ENCODE assay signal across 20 mouse cellular contexts in the genomic region with DNA sequence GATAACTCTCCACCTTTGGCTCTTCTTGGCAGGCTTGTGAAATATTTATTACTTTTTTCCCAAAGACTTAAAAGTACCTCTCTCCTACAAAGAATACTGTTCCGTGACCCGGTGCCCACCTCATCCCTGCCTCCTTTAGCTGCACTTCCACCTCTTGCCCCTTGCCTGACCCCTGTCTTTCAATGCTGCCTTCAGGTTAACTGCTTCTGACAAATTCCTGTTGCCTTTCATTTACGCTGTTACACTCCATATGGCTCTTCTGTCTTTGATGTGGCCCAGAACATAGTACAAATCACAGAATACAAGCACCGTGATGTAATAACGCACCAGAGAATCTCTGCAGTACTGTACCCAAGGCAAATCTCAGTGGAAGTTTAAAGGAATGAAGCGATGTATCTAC.
DNase-seq lines count a peak whose midpoint lies in the region; ATAC-seq lines count a peak whose summit lies in the region.
"Had no signal": no experiment of that assay in that cellular context is flagged by ENCODE, and none has a peak within 500 bp of the region (broad histone marks: within the 10 kb centered on the region; RNA-seq: fewer than 3 reads in every experiment).

No protein-coding gene starts in this region.

- no peaks in the 10 kb centered on the region for H3K9me3 ChIP-seq in kidney, embryonic 14.5 days (ENCODE audit: control insufficient read depth, low read length)
- no peaks in the 10 kb centered on the region for H3K9me3 ChIP-seq in midbrain, embryonic 15.5 days
- H3K9me3 ChIP-seq in midbrain, embryonic 11.5 days (ENCODE audit: control insufficient read depth, low read length), result no peaks in the 10 kb centered on the region
- H3K9me3 ChIP-seq in embryonic facial prominence, embryonic 11.5 days (replicated peaks; ENCODE audit: control insufficient read depth, low read length), result no peaks in the 10 kb centered on the region
- H3K9me3 ChIP-seq: liver, embryonic 15.5 days; stomach, embryonic 15.5 days had no signal

- no peak for DNase-seq in kidney, postnatal 25 days
- DNase-seq in midbrain, embryonic 11.5 days (ENCODE audit: low spot score, missing footprints), result no peak
- DNase-seq in embryonic facial prominence, embryonic 11.5 days (ENCODE audit: low spot score), result peak; percentile 67
- DNase-seq in retina, postnatal 1 day, result peak; percentile 34
- DNase-seq in left cerebral cortex, adult 18-20 months (ENCODE audit: low spot score in 2 of 2), result no peak
- no peak for DNase-seq in ovary, postnatal 36 days (ENCODE audit: low spot score)
- DNase-seq: adrenal gland, postnatal 14 days; cerebellum, adult 18-20 months; lung, postnatal 10 days; thymus, adult 2 months had no signal

- peaks cover 15% of the 10 kb centered on the region for H3K4me1 ChIP-seq in kidney, embryonic 14.5 days (ENCODE audit: control insufficient read depth, insufficient read depth, low read length)
- H3K4me1 ChIP-seq in midbrain, embryonic 15.5 days, result peaks cover 18% of the 10 kb centered on the region
- no peaks in the 10 kb centered on the region for H3K4me1 ChIP-seq in midbrain, embryonic 11.5 days (ENCODE audit: control insufficient read depth, insufficient read depth, low read length)
- no peaks in the 10 kb centered on the region; the same call in 1 of the 2 replicates for H3K4me1 ChIP-seq in embryonic facial prominence, embryonic 11.5 days (ENCODE audit: control insufficient read depth, insufficient read depth, low read length)
- H3K4me1 ChIP-seq: liver, embryonic 15.5 days; stomach, embryonic 15.5 days had no signal

- no peaks in the 10 kb centered on the region for H3K36me3 ChIP-seq in kidney, embryonic 14.5 days (ENCODE audit: control insufficient read depth, insufficient read depth, low read length)
- H3K36me3 ChIP-seq in midbrain, embryonic 15.5 days (replicated peaks), result no peaks in the 10 kb centered on the region
- H3K36me3 ChIP-seq in midbrain, embryonic 11.5 days (ENCODE audit: control insufficient read depth, insufficient read depth, low read length), result no peaks in the 10 kb centered on the region
- no peaks in the 10 kb centered on the region for H3K36me3 ChIP-seq in embryonic facial prominence, embryonic 11.5 days (replicated peaks; ENCODE audit: control insufficient read depth, insufficient read depth, low read depth, low read length)
- H3K36me3 ChIP-seq: liver, embryonic 15.5 days; stomach, embryonic 15.5 days had no signal

- peak; percentile 73 for ATAC-seq in kidney, embryonic 14.5 days (ENCODE audit: low FRiP score, low TSS enrichment)
- ATAC-seq in midbrain, embryonic 15.5 days (replicated peaks), result peak; percentile 65
- no peak for ATAC-seq in midbrain, embryonic 11.5 days (ENCODE audit: low FRiP score)
- peak; percentile 23; the same call in 1 of the 2 replicates for ATAC-seq in embryonic facial prominence, embryonic 11.5 days (replicated peaks; ENCODE audit: insufficient number of reproducible peaks, low FRiP score, low TSS enrichment, low read depth)
- ATAC-seq: activated CD4-positive, CD25-positive, alpha-beta regulatory T cell, adult 4 months; forebrain, embryonic 16.5 days; inflammation-experienced regulatory T-cells, adult 6 months; Patski had no signal

- H3K27me3 ChIP-seq in kidney, embryonic 14.5 days (ENCODE audit: control insufficient read depth, insufficient read depth, low read length), result no peaks in the 10 kb centered on the region
- no peaks in the 10 kb centered on the region for H3K27me3 ChIP-seq in midbrain, embryonic 15.5 days (replicated peaks)
- H3K27me3 ChIP-seq in midbrain, embryonic 11.5 days (ENCODE audit: control insufficient read depth, insufficient read depth, low read length), result no peaks in the 10 kb centered on the region
- H3K27me3 ChIP-seq in embryonic facial prominence, embryonic 11.5 days (ENCODE audit: control insufficient read depth, insufficient read depth, low read length), result no peaks in the 10 kb centered on the region
- H3K27me3 ChIP-seq: liver, embryonic 15.5 days; Patski; stomach, embryonic 15.5 days had no signal

- H3K27ac ChIP-seq in kidney, embryonic 14.5 days (ENCODE audit: low read depth, low read length), result no peak overlapping the region
- H3K27ac ChIP-seq in midbrain, embryonic 15.5 days, result no peak overlapping the region
- no peak overlapping the region for H3K27ac ChIP-seq in midbrain, embryonic 11.5 days (ENCODE audit: low read depth, low read length)
- H3K27ac ChIP-seq in embryonic facial prominence, embryonic 11.5 days (replicated peaks; ENCODE audit: low read depth, low read length), result no peak overlapping the region
- H3K27ac ChIP-seq: liver, embryonic 15.5 days; stomach, embryonic 15.5 days had no signal

- H3K9ac ChIP-seq in kidney, embryonic 14.5 days (ENCODE audit: low read depth, low read length), result no peak overlapping the region
- H3K9ac ChIP-seq in midbrain, embryonic 15.5 days, result no peak overlapping the region
- no peak overlapping the region for H3K9ac ChIP-seq in midbrain, embryonic 11.5 days (ENCODE audit: low read length)
- H3K9ac ChIP-seq in embryonic facial prominence, embryonic 11.5 days (replicated peaks; ENCODE audit: low read length), result no peak overlapping the region
- H3K9ac ChIP-seq: liver, embryonic 15.5 days; stomach, embryonic 15.5 days had no signal

- H3K4me3 ChIP-seq in kidney, embryonic 14.5 days (ENCODE audit: low read length), result no peak overlapping the region
- no peak overlapping the region for H3K4me3 ChIP-seq in midbrain, embryonic 15.5 days
- H3K4me3 ChIP-seq in midbrain, embryonic 11.5 days (ENCODE audit: low read depth, low read length), result no peak overlapping the region
- no peak overlapping the region for H3K4me3 ChIP-seq in embryonic facial prominence, embryonic 11.5 days (ENCODE audit: low read depth, low read length)
- H3K4me3 ChIP-seq: erythroblast, embryonic 14.5 days; liver, embryonic 15.5 days; myocyte; stomach, embryonic 15.5 days had no signal

- WGBS in kidney, embryonic 14.5 days, result 9% methylated on average over 6 of the region's 6 CpGs
- 56% methylated on average over 6 of the region's 6 CpGs for WGBS in midbrain, embryonic 15.5 days
- 71% methylated on average over 6 of the region's 6 CpGs for WGBS in midbrain, embryonic 11.5 days
- WGBS in embryonic facial prominence, embryonic 11.5 days, result 20% methylated on average over 6 of the region's 6 CpGs

- H3K4me2 ChIP-seq in kidney, embryonic 14.5 days (replicated peaks; ENCODE audit: low read depth, low read length), result no peak overlapping the region
- no peak overlapping the region for H3K4me2 ChIP-seq in midbrain, embryonic 15.5 days
- H3K4me2 ChIP-seq in midbrain, embryonic 11.5 days, result no peak overlapping the region
- H3K4me2 ChIP-seq in embryonic facial prominence, embryonic 11.5 days (ENCODE audit: low read depth, low read length), result no peak overlapping the region
- H3K4me2 ChIP-seq: liver, embryonic 15.5 days; stomach, embryonic 15.5 days had no signal

Comparison
In these comparisons a context has a peak if more than half of its experiments do, and no peak if none do; other contexts are left out.
1. DNase-seq: peak in embryonic facial prominence, embryonic 11.5 days (single experiment) and retina, postnatal 1 day (single experiment); none in kidney, postnatal 25 days (0 of 2), midbrain, embryonic 11.5 days (single experiment), left cerebral cortex, adult 18-20 months (0 of 2) and ovary, postnatal 36 days (single experiment).